Mouse (Mus musculus) thymus, adult 2 months (tissue): ENCODE measurements around the gene Mpig6b. TPM values are rescaled to one million over a fixed set of nuclear protein-coding genes. Genes with fewer than 3 reads are reported as not detected.

Source experiments
- DNase-seq: peaks from one replicate; pipeline ENCODE4 v3.0.0; 2021
- H3K27ac ChIP-seq: fragments of 200-500 bp; 2 replicates; pipeline ENCODE4 v1.5.1; 2012; ENCODE audit warnings: low read length, control low read depth; ENCODE audit not compliant: control insufficient read depth, insufficient read depth
- H3K27me3 ChIP-seq: fragments of 200-500 bp; 2 replicates; pipeline ENCODE4 v1.6.1; 2012; ENCODE audit warnings: mild to moderate bottlenecking, low read length, moderate library complexity, mixed read lengths; ENCODE audit not compliant: control insufficient read depth, insufficient read depth
- H3K36me3 ChIP-seq: fragments of 200-500 bp; 2 replicates; pipeline ENCODE4 v1.6.1; 2012; ENCODE audit warnings: mild to moderate bottlenecking, low read length, moderate library complexity; ENCODE audit not compliant: control insufficient read depth, insufficient read depth
- H3K4me1 ChIP-seq: fragments of 200-500 bp; replicated peaks from 2 replicates; pipeline ENCODE4 v1.6.1; 2012; ENCODE audit warnings: low read length; ENCODE audit not compliant: control insufficient read depth, insufficient read depth
- H3K4me3 ChIP-seq: fragments of 200-500 bp; 2 replicates; pipeline ENCODE4 v1.5.1; 2012; ENCODE audit warnings: mild to moderate bottlenecking, low read length, control low read depth, moderate library complexity; ENCODE audit not compliant: control insufficient read depth, insufficient read depth
- CTCF ChIP-seq: fragments of 200-500 bp; IDR thresholded peaks from 2 replicates; pipeline ENCODE4 v1.5.1; 2012; ENCODE audit warnings: mild to moderate bottlenecking, control low read depth, low read length, moderate library complexity, borderline replicate concordance; ENCODE audit not compliant: control insufficient read depth, poor library complexity, insufficient read depth; ENCODE audit errors: extremely low read depth
- POLR2A ChIP-seq: fragments of 200-500 bp; IDR thresholded peaks from 2 replicates; pipeline ENCODE4 v1.6.1; 2012; ENCODE audit warnings: mild to moderate bottlenecking, low read length, control low read depth, moderate library complexity; ENCODE audit not compliant: control insufficient read depth, poor library complexity, insufficient read depth; ENCODE audit errors: extremely low read depth
- WGBS: fragments of 180-500 bp; shearing (Covaris S2); methylation state at CpG from one replicate; pipeline ENCODE4 v1.1.7; 2018; 5-methylcytosine and 5-hydroxymethylcytosine counted together
- polyA plus RNA-seq: library from polyadenylated mRNA; depleted of rRNA; stranded (reverse); fragments of >200 nt; gene quantifications from 2 replicates; pipeline ENCODE4 v1.2.3, GENCODE M21; 2012

The Mpig6b gene
- polyA plus RNA-seq, 1 experiment: 0.20 TPM

- no peaks in the 10 kb centered on the region; the same call in 1 of the 2 replicates for H3K27me3 ChIP-seq
- H3K36me3 ChIP-seq: no peaks in the 10 kb centered on the region
- no peak overlapping the region; the same call in 1 of the 2 replicates for H3K27ac ChIP-seq
- TF ChIP-seq CTCF: no peak
- TF ChIP-seq POLR2A: no peak
- no peak for DNase-seq
- WGBS: 91% methylated on average over 9 of the region's 9 CpGs
- H3K4me1 ChIP-seq: peaks cover 32% of the 10 kb centered on the region
- no peak overlapping the region for H3K4me3 ChIP-seq
Observed at GRCm38 (mm10) chr17:35071454-35071853, 5.5 kb upstream of the Mpig6b start.

GRCm38 (mm10) chr17:35070556-35071229, 4.7 kb upstream of the Mpig6b start:
- no peaks in the 10 kb centered on the region for H3K36me3 ChIP-seq
- peak overlapping the region; percentile 93 for H3K27ac ChIP-seq
- peaks cover 32% of the 10 kb centered on the region for H3K4me1 ChIP-seq
- DNase-seq: peak; percentile 67
- TF ChIP-seq POLR2A (no peak), CTCF (no peak)
- WGBS: 43% methylated on average over 6 of the region's 6 CpGs
- peaks cover 5% of the 10 kb centered on the region; the same call in 1 of the 2 replicates for H3K27me3 ChIP-seq
- H3K4me3 ChIP-seq: no peak overlapping the region

DNA sequence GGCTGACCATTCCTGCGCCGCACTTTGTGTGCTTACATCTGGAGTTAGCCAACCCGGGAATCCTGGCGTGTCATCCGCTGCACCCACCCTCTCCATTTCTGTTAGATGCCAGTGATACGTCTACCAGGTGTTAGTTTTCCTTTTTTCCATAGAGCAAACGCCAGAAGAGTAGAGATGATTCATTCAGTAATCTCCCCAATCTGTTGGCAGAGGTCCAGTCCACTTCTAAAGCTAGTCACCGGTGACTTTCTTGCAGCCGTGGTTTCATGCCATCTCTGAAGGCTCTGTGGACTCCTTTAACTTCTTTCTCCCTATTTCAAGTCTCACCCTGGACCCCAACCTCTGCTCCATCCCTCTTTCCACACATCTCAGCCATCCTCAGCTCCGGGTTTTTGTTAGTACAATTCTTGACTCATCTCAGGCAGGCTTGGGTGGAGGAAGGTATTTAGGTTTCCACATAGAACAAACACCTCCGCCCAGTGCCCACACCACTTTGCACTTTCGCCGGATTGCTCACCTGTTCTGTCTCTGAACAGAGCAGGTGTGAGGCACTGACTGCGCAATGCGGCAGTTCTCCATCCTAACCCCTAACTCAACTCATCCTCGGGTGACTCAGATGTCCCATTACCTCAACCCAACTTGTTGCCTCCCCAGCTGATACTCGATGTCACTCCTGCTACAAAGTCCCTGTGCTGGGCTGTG, 2.4 kb upstream of the Mpig6b start:
- Histone ChIP-seq H3K27ac (no peak overlapping the region), H3K4me1 (peaks cover 31% of the 10 kb centered on the region), H3K4me3 (no peak overlapping the region), H3K36me3 (no peaks in the 10 kb centered on the region), H3K27me3 (peaks cover 16% of the 10 kb centered on the region)
- no peak for DNase-seq
- WGBS: 68% methylated on average over 17 of the region's 17 CpGs
- no peak for TF ChIP-seq POLR2A
- no peak for TF ChIP-seq CTCF

DNA sequence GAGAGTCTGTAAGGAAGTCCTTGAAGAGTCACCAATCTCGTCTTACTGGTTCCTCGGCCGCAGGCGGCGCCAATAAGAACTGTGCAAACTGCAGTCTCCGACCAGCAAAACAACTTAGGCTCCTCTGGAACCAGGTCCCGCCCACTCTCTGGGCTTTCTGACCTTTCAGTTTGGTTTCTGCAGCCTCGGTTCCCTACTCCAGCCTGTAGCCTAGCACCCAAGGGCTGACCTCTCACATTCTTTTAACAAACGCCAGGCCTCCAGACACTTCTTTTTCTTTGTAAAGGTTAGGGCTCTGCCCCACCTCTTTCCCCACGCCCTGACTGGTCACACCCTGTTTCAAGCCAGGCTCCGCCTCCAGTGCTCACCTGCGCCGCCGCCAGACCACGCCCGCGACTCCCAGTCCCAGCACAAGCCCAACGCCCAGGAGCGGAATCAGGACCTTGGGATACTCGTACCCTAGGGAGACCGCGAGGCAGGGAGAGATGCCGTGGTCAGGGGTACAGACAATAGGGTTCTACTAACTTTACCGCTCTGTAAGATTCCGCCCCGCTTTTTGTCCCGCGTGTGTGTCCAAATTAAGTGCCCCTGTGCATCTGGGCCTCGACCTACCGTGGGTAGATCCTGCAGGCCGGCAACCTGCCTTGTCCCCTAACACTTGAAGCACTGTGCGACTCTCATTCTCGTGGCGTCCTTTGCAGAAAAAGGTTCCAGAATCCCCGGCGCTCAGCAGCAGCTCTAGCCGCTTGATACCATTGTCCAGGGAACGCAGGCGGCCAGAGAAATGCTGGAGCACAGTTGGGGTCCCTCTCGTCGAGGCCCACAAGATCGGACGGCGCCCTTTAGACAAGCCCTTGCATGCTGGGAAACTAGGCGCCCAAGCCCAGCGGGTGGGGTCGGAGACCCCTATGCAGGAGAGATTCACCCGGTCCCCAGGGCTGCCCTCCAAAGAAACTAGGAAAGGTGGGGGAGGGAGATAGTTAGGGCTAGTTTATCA, 735 bp downstream of the Mpig6b start, which contains the start of gene Ly6g6c:
TSS of gene Ly6g6c (plus strand) at position 438 of the 997 bp plus-strand sequence.
- no peak within 1 kb of the TSS for H3K27ac ChIP-seq
- no peaks in the 10 kb centered on the region for H3K36me3 ChIP-seq
- DNase-seq: no peak
- peaks cover 16% of the 10 kb centered on the region for H3K27me3 ChIP-seq
- H3K4me1 ChIP-seq: peaks cover 16% of the 10 kb centered on the region
- peak within 1 kb of the TSS; percentile 32 for H3K4me3 ChIP-seq
- 5% methylated on average over 48 of the region's 48 CpGs for WGBS
- no peak for TF ChIP-seq POLR2A
- no peak for TF ChIP-seq CTCF

DNA sequence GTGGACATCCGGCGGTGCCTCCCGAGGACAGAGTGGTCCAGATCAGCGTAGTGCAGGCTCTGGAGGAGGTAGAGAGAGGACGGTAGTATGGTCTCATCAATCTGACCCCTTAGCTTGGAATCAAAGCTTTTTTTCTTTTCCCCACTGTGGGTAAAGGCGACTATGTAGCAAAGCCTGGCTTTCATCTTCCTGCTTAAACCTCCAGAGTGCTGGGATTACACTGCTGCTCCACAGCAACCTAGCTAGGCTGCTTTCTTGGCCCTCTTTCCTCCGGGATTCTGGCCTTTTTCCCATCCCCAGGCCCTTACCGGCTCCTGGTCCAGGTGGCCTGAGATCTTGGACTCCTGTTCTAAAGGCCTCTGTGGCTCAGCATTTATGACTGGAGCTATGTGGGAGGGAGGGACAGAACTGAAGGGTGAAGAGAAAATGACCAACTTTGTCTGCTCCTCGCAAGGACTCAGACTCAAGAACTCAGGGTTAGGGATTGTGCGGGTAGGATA, 1.6 kb downstream of the Mpig6b start:
- TF ChIP-seq CTCF: no peak
- TF ChIP-seq POLR2A: no peak
- Histone ChIP-seq H3K27ac (no peak overlapping the region), H3K4me3 (no peak overlapping the region), H3K4me1 (peaks cover 11% of the 10 kb centered on the region), H3K27me3 (peaks cover 16% of the 10 kb centered on the region), H3K36me3 (no peaks in the 10 kb centered on the region)
- no peak for DNase-seq
- WGBS: 58% methylated on average over 10 of the region's 10 CpGs
